Mouse (Mus musculus): ENCODE measurements around the gene 3830417A13Rik. TPM values are rescaled to one million over a fixed set of nuclear protein-coding genes. Genes with fewer than 3 reads are reported as not detected.

The 3830417A13Rik gene
- polyA plus RNA-seq (2012; rRNA removed), result not detected in 2 replicates

DNA sequence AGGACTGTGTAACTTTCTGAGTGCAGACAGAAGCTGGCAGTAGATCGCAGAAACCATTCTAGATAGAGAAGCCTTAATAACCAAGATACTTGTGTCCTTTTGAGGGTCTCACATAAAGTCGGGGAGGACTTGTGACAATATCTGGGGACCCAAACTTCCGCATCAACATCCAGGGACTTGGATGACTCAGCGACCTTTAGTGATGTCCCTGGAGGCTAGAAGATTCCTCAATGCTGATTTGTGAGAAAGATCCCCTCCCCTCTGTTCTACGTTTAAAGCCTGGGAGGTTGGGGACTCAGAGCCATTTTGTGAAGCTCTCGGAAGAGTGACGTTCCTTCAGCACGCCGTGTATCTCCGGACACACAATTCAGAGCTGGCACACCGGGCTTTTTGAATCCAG, at the start of gene 3830417A13Rik:
Gene 3830417A13Rik, plus strand, starts transcription at position 301 of the 400 bp plus-strand sequence.

DNA sequence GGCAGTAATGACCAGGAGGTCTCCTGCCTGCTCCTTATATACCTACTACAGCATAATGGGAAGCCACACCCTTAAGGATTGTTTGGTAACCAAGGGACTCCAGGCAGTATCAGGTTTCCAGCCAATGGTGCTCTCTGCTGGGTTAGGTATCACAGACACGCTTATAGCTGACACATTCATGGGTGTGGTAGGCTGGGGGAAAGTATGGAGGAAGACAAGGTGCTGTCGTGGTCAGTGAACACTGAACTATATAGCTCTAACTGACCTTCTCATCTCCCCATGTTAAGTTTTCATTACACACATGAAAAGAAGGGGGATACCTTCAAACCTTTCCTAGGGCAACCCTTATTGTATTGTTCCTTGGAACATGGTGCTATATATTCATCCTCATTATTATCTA, 21.2 kb upstream of the 3830417A13Rik start, which contains the start of gene Gm6760:
Gene Gm6760, minus strand, starts transcription at position 101 of the 400 bp plus-strand sequence.

Other genes with a start within 250 kb of the 3830417A13Rik start
- not detected in 2 replicates for gene Gm6760, start 21.4 kb upstream of the 3830417A13Rik start, polyA plus RNA-seq (2012; rRNA removed)
- gene Slitrk4, start 103.4 kb downstream of the 3830417A13Rik start, polyA plus RNA-seq (2012; rRNA removed), result not detected in 2 replicates

Data from stomach, adult 2 months (tissue).